Mouse (Mus musculus) kidney, embryonic 15.5 days (tissue): ENCODE results near the gene Ndufs8. TPM values are rescaled to one million over a fixed set of nuclear protein-coding genes. Genes with fewer than 3 reads are reported as not detected.

Experiments
- ATAC-seq: fragments of 200-750 bp; cut with Nextera tagmentation; replicated peaks from 2 replicates; pipeline ENCODE4 v1.8.0; 2017; ENCODE audit warnings: moderate TSS enrichment; ENCODE audit not compliant: low FRiP score
- H3K27ac ChIP-seq: fragments of 300-500 bp; sonication (generic); 2 replicates; pipeline ENCODE4 v1.5.1; 2015; ENCODE audit warnings: mild to moderate bottlenecking, inconsistent platforms
- H3K27me3 ChIP-seq: fragments of 300-500 bp; sonication (generic); 2 replicates; pipeline ENCODE4 v1.6.1; 2015; ENCODE audit warnings: inconsistent platforms
- H3K36me3 ChIP-seq: fragments of 300-500 bp; sonication (generic); 2 replicates; pipeline ENCODE4 v1.6.1; 2015; ENCODE audit warnings: inconsistent platforms
- H3K4me1 ChIP-seq: fragments of 300-500 bp; sonication (generic); 2 replicates; pipeline ENCODE4 v1.6.1; 2015; ENCODE audit warnings: inconsistent platforms
- H3K4me2 ChIP-seq: fragments of 300-500 bp; sonication (generic); 2 replicates; pipeline ENCODE4 v1.6.1; 2015; ENCODE audit warnings: moderate library complexity, mild to moderate bottlenecking, inconsistent platforms
- H3K4me3 ChIP-seq: fragments of 300-500 bp; sonication (generic); replicated peaks from 2 replicates; pipeline ENCODE4 v1.5.1; 2015; ENCODE audit warnings: mild to moderate bottlenecking, inconsistent platforms
- H3K9ac ChIP-seq: fragments of 300-500 bp; sonication (generic); 2 replicates; pipeline ENCODE4 v1.6.1; 2015; ENCODE audit warnings: mild to moderate bottlenecking, inconsistent platforms
- H3K9me3 ChIP-seq: fragments of 300-500 bp; sonication (generic); replicated peaks from 2 replicates; pipeline ENCODE4 v1.6.1; 2016; ENCODE audit warnings: inconsistent platforms
- WGBS: fragments of 180-500 bp; shearing (Covaris S2); methylation state at CpG from one replicate; pipeline ENCODE4 v1.1.7; 2015; ENCODE audit warnings: mixed read lengths; 5-methylcytosine and 5-hydroxymethylcytosine counted together
- polyA plus RNA-seq: library from polyadenylated mRNA; unstranded; fragments of >200 nt; fragmentation: Nextera tagmentation; extraction: Ambion mirVana; gene quantifications from 2 replicates; pipeline ENCODE4 v1.2.1, GENCODE M21; 2015

The Ndufs8 gene
- polyA plus RNA-seq, 1 experiment from 2014 or later, result 344 TPM

DNA sequence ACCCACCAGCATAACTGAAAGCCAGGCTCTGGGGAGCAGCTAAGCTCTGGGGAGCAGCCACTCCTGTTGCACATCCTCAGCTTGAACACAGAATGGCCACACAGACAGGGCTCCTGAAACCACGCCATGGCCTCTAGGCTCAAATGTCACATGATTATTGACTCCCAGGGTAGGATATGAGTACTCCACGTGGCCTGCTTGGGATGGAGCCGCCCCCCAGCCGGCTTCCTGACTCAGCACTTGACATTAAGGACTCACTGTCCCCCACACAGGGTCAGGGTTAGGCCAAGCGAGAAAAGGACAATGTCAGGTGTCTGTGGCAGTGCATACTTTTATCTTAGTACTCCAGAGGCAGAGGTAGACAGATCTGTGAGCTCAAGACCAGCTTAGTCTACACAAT is 2.4 kb downstream of the Ndufs8 start:
- Histone ChIP-seq H3K9ac (no peak overlapping the region), H3K4me2 (no peak overlapping the region), H3K4me3 (no peak overlapping the region), H3K4me1 (peaks cover 52% of the 10 kb centered on the region), H3K27ac (no peak overlapping the region), H3K9me3 (no peaks in the 10 kb centered on the region), H3K27me3 (no peaks in the 10 kb centered on the region), H3K36me3 (peaks cover 34% of the 10 kb centered on the region)
- WGBS, result 72% methylated on average over 5 of the region's 5 CpGs
- ATAC-seq, result no peak

DNA sequence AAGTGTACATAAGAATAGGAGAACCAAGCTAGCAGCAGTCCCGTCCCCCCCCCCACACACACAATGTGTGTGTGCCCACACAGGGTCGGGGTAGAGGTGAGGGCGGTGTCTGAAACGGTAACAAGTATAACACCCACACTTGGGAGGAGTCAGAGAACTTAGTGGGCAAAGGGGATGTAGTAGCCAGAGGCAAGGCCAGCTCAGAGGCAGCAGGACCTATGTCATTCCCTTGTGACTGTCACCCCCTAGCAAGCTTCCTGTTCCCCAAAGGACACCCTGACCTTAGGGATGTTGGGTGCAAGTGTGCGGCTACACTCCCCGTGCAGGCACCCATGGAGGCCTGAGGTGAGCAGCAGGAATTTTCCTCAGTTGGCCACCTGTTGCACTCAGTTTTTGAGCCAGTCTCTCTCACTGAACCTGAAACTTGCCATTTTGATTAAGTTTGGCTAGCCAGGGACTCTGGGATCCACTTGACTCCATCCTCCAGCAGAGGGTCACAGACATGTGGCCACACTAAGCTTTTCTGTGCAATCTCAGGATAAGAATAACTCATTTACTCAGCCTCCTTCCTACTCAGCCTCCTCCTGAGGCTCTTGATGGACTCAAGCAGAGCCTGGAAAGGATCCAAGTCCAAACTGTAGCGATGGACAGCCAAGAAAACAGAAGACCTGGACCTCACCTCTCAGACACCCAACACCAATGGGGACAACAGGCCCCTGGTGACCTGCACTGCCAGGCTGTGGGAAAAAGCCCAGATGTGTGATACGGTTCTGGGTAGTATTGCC is 4.5 kb downstream of the Ndufs8 start:
- Histone ChIP-seq H3K27me3 (no peaks in the 10 kb centered on the region), H3K27ac (peak overlapping the region; percentile 90; the same call in 1 of the 2 replicates), H3K9ac (peak overlapping the region; percentile 69; the same call in 1 of the 2 replicates), H3K4me2 (peak overlapping the region; percentile 87), H3K4me1 (peaks cover 64% of the 10 kb centered on the region), H3K9me3 (no peaks in the 10 kb centered on the region), H3K36me3 (peaks cover 46% of the 10 kb centered on the region), H3K4me3 (peak overlapping the region; percentile 67)
- WGBS, result 69% methylated on average over 8 of the region's 8 CpGs
- no peak for ATAC-seq

DNA sequence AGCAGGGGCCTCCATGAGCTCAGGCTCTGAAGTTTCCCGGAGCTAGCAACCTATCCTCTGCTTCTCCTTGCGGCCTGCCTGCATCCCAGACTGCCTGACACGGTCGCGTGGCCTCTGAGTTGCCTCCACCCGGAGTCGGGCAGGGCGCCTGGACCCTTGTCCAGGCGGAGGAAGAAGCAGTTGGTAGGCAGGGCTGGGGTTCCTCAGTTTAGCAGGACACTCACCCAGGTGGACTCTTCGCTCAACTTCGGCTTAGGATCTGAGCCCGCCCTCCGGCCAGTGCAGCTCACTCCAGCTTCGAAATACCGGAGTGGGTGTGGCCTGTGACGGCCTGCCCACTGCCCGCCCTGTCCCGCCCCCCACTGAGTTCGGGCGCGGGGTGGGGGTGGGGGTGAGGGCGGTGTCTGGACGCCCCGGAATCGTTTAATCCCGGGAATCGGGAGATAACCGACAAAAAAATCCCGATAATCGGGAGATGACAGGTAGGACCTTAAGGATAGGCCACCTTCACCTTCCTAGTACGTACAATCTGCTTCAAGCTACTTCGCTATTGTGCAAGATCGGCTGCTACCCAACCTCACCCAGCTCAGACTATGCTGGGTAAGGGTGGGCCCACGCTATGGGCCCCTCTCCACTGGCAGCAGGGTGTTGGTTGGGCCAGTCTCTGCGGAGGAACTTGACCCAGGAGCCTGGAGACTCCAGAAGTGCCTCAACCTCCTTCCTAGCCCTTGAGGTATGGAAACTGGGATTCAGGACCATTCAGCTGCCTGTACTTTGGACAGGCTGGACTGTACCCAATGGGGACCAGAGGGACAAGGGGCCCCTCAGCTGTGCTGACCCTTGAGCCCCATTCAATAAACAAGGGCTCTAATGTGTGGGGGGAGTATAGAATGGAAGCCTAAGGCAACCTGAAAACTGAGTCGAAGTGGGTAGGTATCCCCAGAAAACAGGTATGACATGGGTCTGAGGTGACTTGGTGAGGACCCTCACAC is 5.5 kb downstream of the Ndufs8 start, which contains the start of gene Tcirg1:
Gene Tcirg1, minus strand, starts transcription at position 339 of the 992 bp plus-strand sequence.
- 4% methylated on average over 36 of the region's 36 CpGs for WGBS
- H3K4me2 ChIP-seq, result peak within 1 kb of the TSS; percentile 87
- peak within 1 kb of the TSS; percentile 67 for H3K4me3 ChIP-seq
- peaks cover 69% of the 10 kb centered on the region for H3K4me1 ChIP-seq
- peak within 1 kb of the TSS; percentile 69 for H3K9ac ChIP-seq
- H3K27ac ChIP-seq, result peak within 1 kb of the TSS; percentile 90
- H3K27me3 ChIP-seq, result no peaks in the 10 kb centered on the region
- peaks cover 56% of the 10 kb centered on the region for H3K36me3 ChIP-seq
- H3K9me3 ChIP-seq, result no peaks in the 10 kb centered on the region
- ATAC-seq, result peak; percentile 88

DNA sequence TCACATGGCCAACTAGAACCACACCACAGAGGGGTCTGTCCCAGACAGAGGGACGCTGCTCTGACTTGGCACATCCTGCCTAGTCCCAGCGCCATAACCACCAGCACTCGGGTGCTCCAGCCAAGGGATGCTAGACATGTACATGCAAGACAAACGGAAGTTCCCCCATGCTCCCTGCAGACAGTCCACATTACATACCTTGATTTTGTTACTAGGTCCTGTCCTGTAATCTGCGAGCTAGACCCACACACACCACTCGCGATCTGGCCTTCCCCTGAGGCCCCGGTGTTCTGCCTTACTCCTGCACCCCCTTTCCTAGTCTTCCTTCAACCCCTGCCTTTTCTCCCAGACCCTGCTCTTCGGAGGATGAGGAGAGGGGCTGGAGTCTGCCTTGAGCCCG is 6.2 kb downstream of the Ndufs8 start:
- H3K4me1 ChIP-seq, result peaks cover 63% of the 10 kb centered on the region
- H3K27me3 ChIP-seq, result no peaks in the 10 kb centered on the region
- H3K4me3 ChIP-seq, result peak overlapping the region; percentile 67
- peak overlapping the region; percentile 90 for H3K27ac ChIP-seq
- no peaks in the 10 kb centered on the region for H3K9me3 ChIP-seq
- 18% methylated on average over 10 of the region's 10 CpGs for WGBS
- peaks cover 64% of the 10 kb centered on the region for H3K36me3 ChIP-seq
- H3K4me2 ChIP-seq, result peak overlapping the region; percentile 87
- peak overlapping the region; percentile 69 for H3K9ac ChIP-seq
- no peak for ATAC-seq

DNA sequence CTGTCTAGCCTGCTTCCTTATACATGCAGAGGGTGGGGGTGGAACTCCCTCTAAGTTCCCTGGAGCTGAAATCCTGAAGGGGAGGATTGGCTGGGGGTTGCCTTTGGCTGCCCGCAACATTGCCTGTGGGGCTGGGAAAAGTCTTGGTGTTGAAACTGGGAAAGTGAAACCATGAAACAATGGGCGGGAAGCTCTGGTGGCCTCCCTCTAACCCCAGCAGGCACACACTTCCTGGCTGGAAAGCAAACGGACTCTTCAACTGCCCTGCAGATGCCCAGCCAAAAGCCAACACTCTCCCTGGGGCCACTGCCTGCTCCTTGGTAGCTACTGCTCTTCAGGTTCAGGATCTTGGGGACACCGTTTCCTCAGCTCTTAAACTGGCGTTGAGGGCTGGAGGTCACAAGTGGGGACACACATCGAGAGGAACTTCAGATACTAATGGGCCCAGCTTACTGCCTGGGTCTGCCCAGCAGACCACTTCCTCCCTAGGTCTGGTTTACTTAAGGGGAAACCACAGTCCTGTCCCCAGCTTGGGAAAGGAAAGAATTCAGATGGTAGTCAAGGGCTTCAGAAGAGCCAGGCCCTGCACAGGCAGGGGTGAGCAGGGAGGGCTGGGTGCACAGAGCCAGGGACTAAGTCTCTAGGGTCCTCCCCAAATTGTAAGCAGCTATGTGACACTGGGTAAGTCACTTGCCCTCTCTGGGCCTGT is 7.2 kb downstream of the Ndufs8 start:
- peaks cover 59% of the 10 kb centered on the region for H3K36me3 ChIP-seq
- H3K4me2 ChIP-seq, result peak overlapping the region; percentile 87
- H3K9me3 ChIP-seq, result no peaks in the 10 kb centered on the region
- H3K27ac ChIP-seq, result peak overlapping the region; percentile 90
- peak; percentile 19; the same call in 1 of the 2 replicates for ATAC-seq
- no peaks in the 10 kb centered on the region for H3K27me3 ChIP-seq
- WGBS, result 14% methylated on average over 6 of the region's 6 CpGs
- H3K9ac ChIP-seq, result peak overlapping the region; percentile 69
- H3K4me1 ChIP-seq, result peaks cover 60% of the 10 kb centered on the region
- peak overlapping the region; percentile 67 for H3K4me3 ChIP-seq

DNA sequence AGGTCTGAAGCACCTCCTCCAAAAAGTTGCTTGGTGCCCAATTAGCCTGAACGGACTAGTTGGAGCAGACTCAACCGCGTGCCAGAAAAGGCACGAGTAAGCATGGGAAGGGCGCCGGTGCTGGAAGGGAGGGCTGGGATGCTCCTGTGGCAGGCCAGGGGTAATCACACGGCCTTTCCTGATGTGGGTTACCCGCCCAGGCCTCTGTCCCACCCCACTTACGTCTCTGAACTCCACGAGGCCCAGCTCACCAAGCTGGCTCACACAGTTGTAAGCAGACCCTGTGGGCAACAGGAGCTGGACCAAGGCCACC is 8.3 kb downstream of the Ndufs8 start:
- Histone ChIP-seq H3K9ac (no peak overlapping the region), H3K4me3 (0 out of 2 replicates have a peak overlapping the region, but pooled peaks have one; percentile 67), H3K36me3 (peaks cover 56% of the 10 kb centered on the region), H3K9me3 (no peaks in the 10 kb centered on the region), H3K4me2 (peak overlapping the region; percentile 87), H3K27me3 (no peaks in the 10 kb centered on the region), H3K4me1 (peaks cover 60% of the 10 kb centered on the region), H3K27ac (peak overlapping the region; percentile 90)
- WGBS, result 51% methylated on average over 10 of the region's 10 CpGs
- no peak for ATAC-seq

DNA sequence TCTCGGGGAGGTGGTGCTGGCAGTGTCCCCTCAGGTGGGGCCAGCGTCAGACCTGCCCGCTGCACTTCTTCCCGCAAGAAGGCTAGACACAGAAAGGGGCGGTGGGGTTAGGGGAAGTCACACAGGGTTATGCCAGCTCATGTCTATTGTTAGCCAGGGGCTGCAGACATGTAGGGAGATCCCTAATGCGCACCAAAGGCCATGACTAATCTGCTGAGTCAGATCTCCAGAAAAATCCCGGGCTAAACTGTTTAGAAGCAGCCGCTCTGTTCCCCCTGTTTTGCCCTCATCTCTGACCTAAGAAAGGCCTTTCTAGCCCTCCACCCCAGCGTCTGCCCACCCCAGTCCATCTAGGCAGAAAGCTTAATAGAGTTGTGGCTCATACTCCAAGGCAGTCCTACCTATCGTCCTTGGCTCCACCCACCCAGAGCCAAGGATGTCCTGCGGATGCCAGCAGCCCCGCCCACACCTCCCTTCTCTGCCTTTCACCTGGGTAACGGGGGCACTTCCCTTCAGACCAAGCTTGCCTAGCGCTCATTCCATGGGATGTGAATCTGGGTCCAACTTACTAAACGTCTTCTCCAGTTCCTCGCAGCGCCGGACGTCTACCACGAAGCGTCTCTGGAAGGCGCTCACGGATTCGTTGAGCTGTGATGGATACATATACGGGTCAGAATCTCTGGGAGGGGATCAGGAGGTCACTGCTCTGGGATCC is 8.8 kb downstream of the Ndufs8 start:
- Histone ChIP-seq H3K27me3 (no peaks in the 10 kb centered on the region), H3K36me3 (peaks cover 55% of the 10 kb centered on the region), H3K4me1 (peaks cover 60% of the 10 kb centered on the region), H3K4me2 (peak overlapping the region; percentile 87), H3K4me3 (no peak overlapping the region), H3K9ac (no peak overlapping the region), H3K27ac (0 out of 2 replicates have a peak overlapping the region, but pooled peaks have one; percentile 37), H3K9me3 (no peaks in the 10 kb centered on the region)
- ATAC-seq, result no peak
- 72% methylated on average over 25 of the region's 25 CpGs for WGBS

DNA sequence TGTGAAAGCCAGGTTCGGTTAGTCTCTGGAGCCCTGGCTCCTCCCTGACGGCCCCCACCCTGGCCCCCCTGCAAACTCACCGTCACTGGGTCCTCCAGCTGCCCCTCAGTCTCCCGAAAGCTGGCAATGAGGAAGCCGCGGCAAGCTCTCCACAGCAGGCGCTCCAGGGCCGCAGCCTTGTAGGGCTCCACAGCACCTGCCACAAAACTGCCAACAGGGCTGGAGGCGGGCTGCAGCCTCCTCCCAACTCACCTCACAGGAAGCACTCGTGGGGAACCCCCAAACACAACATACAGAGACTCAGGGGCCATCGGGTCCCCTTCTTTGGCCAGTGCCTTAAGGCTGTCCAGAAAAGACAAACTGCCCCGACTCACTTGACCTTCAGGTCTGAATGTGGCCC is 9.6 kb downstream of the Ndufs8 start:
- H3K27ac ChIP-seq, result no peak overlapping the region
- ATAC-seq, result no peak
- no peak overlapping the region for H3K4me3 ChIP-seq
- H3K9ac ChIP-seq, result no peak overlapping the region
- no peaks in the 10 kb centered on the region for H3K27me3 ChIP-seq
- H3K9me3 ChIP-seq, result no peaks in the 10 kb centered on the region
- WGBS, result 76% methylated on average over 12 of the region's 12 CpGs
- no peak overlapping the region for H3K4me2 ChIP-seq
- H3K4me1 ChIP-seq, result peaks cover 55% of the 10 kb centered on the region
- H3K36me3 ChIP-seq, result peaks cover 53% of the 10 kb centered on the region

DNA sequence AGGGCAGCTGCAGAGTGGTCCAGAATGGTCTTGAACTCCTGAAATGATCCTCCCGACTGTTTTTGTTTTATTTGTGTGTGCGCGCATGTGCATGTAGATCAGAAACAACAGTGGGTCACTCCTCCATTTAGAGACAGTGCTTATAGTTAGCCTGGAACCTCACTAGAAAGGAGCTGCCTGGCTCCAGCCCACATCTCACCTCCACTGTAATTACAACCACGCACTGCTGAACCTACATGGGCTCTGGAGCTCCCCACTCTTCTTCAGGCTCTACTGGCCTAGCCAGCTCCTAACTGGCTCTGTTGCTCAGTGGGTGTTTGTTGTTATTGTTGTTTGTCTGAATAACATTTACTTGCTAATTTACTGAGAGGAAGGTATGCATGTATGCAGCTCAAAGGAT is 13.0 kb downstream of the Ndufs8 start:
- Histone ChIP-seq H3K9me3 (no peaks in the 10 kb centered on the region), H3K4me1 (peaks cover 23% of the 10 kb centered on the region), H3K9ac (no peak overlapping the region), H3K4me2 (no peak overlapping the region), H3K27ac (no peak overlapping the region), H3K4me3 (no peak overlapping the region), H3K36me3 (peaks cover 86% of the 10 kb centered on the region), H3K27me3 (no peaks in the 10 kb centered on the region)
- ATAC-seq, result no peak
- 95% methylated on average over 4 of the region's 4 CpGs for WGBS

DNA sequence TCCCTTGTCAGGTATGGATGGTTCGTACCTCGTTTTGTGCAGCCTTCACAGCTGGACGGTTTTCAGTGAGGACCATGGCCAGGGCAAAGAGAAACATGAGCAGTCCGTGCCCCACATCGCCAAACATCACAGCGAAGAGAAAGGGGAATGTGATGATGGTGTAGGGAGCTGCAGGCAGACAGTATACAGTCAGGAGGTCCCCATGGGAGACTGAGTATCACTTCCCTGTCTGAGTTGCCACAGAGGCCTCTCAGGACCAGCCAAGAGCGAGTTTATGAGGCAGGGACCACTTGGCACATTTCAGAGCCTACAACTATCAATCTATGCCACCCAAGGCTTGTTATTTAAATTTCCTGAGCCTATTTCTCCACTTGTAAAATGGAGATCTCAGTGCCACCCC is 13.6 kb downstream of the Ndufs8 start:
- H3K4me2 ChIP-seq, result no peak overlapping the region
- WGBS, result 59% methylated on average over 7 of the region's 7 CpGs
- no peak overlapping the region for H3K4me3 ChIP-seq
- no peak for ATAC-seq
- H3K4me1 ChIP-seq, result peaks cover 16% of the 10 kb centered on the region
- no peak overlapping the region for H3K9ac ChIP-seq
- no peak overlapping the region for H3K27ac ChIP-seq
- no peaks in the 10 kb centered on the region for H3K9me3 ChIP-seq
- H3K36me3 ChIP-seq, result peaks cover 89% of the 10 kb centered on the region
- no peaks in the 10 kb centered on the region for H3K27me3 ChIP-seq

DNA sequence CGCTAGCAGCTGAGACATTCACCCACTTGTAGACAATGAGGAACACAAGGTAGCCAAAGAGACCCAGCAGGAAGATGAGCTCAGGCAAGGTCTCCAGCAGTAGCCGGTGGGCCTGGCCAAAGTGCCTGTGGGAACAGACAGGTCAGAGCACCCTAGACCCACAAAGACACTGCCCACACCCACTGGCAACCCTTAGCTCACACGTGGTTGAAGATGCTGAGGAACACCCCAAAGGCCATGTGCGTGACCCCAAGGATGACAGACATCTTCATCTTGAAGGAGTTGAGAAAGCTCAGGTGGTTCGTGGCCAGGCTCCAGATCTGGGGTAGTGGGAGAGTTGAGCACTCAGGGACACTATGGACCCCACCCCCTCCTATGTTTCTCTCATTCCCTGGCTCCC is 15.0 kb downstream of the Ndufs8 start:
- peaks cover 6% of the 10 kb centered on the region; the same call in 1 of the 2 replicates for H3K4me1 ChIP-seq

More for the DNA sequence above, 15.0 kb downstream of the Ndufs8 start:
- no peak overlapping the region for H3K4me3 ChIP-seq
- H3K9ac ChIP-seq, result no peak overlapping the region
- H3K36me3 ChIP-seq, result peaks cover 89% of the 10 kb centered on the region
- H3K9me3 ChIP-seq, result no peaks in the 10 kb centered on the region
- 88% methylated on average over 5 of the region's 5 CpGs for WGBS
- no peak overlapping the region for H3K4me2 ChIP-seq
- no peak overlapping the region for H3K27ac ChIP-seq
- ATAC-seq, result no peak
- no peaks in the 10 kb centered on the region for H3K27me3 ChIP-seq
